Mouse (Mus musculus): Measurements from ENCODE around the gene Oat. TPM values are rescaled to one million over a fixed set of nuclear protein-coding genes. Genes with fewer than 3 reads are reported as not detected.
A peak's percentile ranks its signal among the peaks of the same experiment; 100 is the strongest.

The Oat gene
- polyA plus RNA-seq (2015; fragmentation: Nextera tagmentation; extraction: Ambion mirVana), result 57.2 and 57.6 TPM in 2 replicates

- Histone ChIP-seq H3K27me3 (peaks cover 40% of the 10 kb centered on the region), H3K4me1 (replicated peaks) (peaks cover 51% of the 10 kb centered on the region), H3K9ac (peak within 1 kb of the TSS; percentile 88), H3K36me3 (replicated peaks) (no peaks in the 10 kb centered on the region), H3K4me2 (peak within 1 kb of the TSS; percentile 87), H3K27ac (replicated peaks) (peak within 1 kb of the TSS; percentile 92), H3K9me3 (replicated peaks) (no peaks in the 10 kb centered on the region), H3K4me3 (replicated peaks) (peak within 1 kb of the TSS; percentile 87)
- WGBS (ENCODE audit: insufficient replicate concordance), result under 1% methylated on average over 49 of the region's 49 CpGs
- ATAC-seq (ENCODE audit: insufficient read depth), result peak; percentile 94
Measured at GRCm38 (mm10) chr7:132576116-132576650, at the start of gene Oat. Gene Oat (minus strand): TSS chr7:132576398.

- Histone ChIP-seq H3K4me3 (replicated peaks) (no peak overlapping the region), H3K4me1 (replicated peaks) (no peaks in the 10 kb centered on the region), H3K27ac (replicated peaks) (no peak overlapping the region), H3K27me3 (0 out of 2 replicates have a peak, but pooled peaks cover 3% of the 10 kb centered on the region), H3K9me3 (replicated peaks) (no peaks in the 10 kb centered on the region), H3K36me3 (replicated peaks) (no peaks in the 10 kb centered on the region), H3K4me2 (no peak overlapping the region), H3K9ac (no peak overlapping the region)
- 74% methylated on average over 10 of the region's 10 CpGs for WGBS (ENCODE audit: insufficient replicate concordance)
- ATAC-seq (ENCODE audit: insufficient read depth), result no peak
Measured at GRCm38 (mm10) chr7:132624161-132624560, 48.0 kb upstream of the Oat start.

- ATAC-seq (ENCODE audit: insufficient read depth), result no peak
- no peaks in the 10 kb centered on the region for H3K36me3 ChIP-seq (replicated peaks)
- no peak overlapping the region for H3K9ac ChIP-seq
- H3K9me3 ChIP-seq (replicated peaks), result no peaks in the 10 kb centered on the region
- no peak overlapping the region for H3K4me2 ChIP-seq
- 68% methylated on average over 15 of the region's 15 CpGs for WGBS (ENCODE audit: insufficient replicate concordance)
- 0 out of 2 replicates have a peak, but pooled peaks cover 3% of the 10 kb centered on the region for H3K27me3 ChIP-seq
- no peak overlapping the region for H3K27ac ChIP-seq (replicated peaks)
- H3K4me1 ChIP-seq (replicated peaks), result no peaks in the 10 kb centered on the region
- H3K4me3 ChIP-seq (replicated peaks), result no peak overlapping the region
Measured at GRCm38 (mm10) chr7:132619975-132620918, 44.0 kb upstream of the Oat start.

- no peak overlapping the region for H3K4me2 ChIP-seq
- no peak overlapping the region for H3K9ac ChIP-seq
- H3K27ac ChIP-seq (replicated peaks), result no peak overlapping the region
- H3K27me3 ChIP-seq, result 0 out of 2 replicates have a peak, but pooled peaks cover 3% of the 10 kb centered on the region
- H3K4me1 ChIP-seq (replicated peaks), result no peaks in the 10 kb centered on the region
- H3K9me3 ChIP-seq (replicated peaks), result no peaks in the 10 kb centered on the region
- H3K4me3 ChIP-seq (replicated peaks), result no peak overlapping the region
- ATAC-seq (ENCODE audit: insufficient read depth), result no peak
- H3K36me3 ChIP-seq (replicated peaks), result no peaks in the 10 kb centered on the region
- WGBS (ENCODE audit: insufficient replicate concordance), result 77% methylated on average over 8 of the region's 8 CpGs
Measured at GRCm38 (mm10) chr7:132619549-132619948, 43.4 kb upstream of the Oat start.

GRCm38 (mm10) chr7:132617021-132617564 is 40.9 kb upstream of the Oat start:
- WGBS (ENCODE audit: insufficient replicate concordance), result 78% methylated on average over 5 of the region's 5 CpGs
- no peak for ATAC-seq (ENCODE audit: insufficient read depth)
- H3K4me2 ChIP-seq, result no peak overlapping the region

GRCm38 (mm10) chr7:132616391-132616790 is 40.2 kb upstream of the Oat start:
- Histone ChIP-seq H3K9me3 (replicated peaks) (no peaks in the 10 kb centered on the region), H3K27me3 (no peaks in the 10 kb centered on the region), H3K4me2 (no peak overlapping the region), H3K9ac (no peak overlapping the region), H3K27ac (replicated peaks) (no peak overlapping the region), H3K4me1 (replicated peaks) (peaks cover 5% of the 10 kb centered on the region; the same call in 1 of the 2 replicates), H3K36me3 (replicated peaks) (no peaks in the 10 kb centered on the region), H3K4me3 (replicated peaks) (no peak overlapping the region)
- ATAC-seq (ENCODE audit: insufficient read depth), result no peak
- 59% methylated on average over 6 of the region's 6 CpGs for WGBS (ENCODE audit: insufficient replicate concordance)

More at GRCm38 (mm10) chr7:132617021-132617564, 40.9 kb upstream of the Oat start:
- H3K9me3 ChIP-seq (replicated peaks), result no peaks in the 10 kb centered on the region
- no peak overlapping the region for H3K27ac ChIP-seq (replicated peaks)
- 0 out of 2 replicates have a peak, but pooled peaks cover 2% of the 10 kb centered on the region for H3K27me3 ChIP-seq
- no peaks in the 10 kb centered on the region for H3K4me1 ChIP-seq (replicated peaks)
- no peak overlapping the region for H3K4me3 ChIP-seq (replicated peaks)
- no peaks in the 10 kb centered on the region for H3K36me3 ChIP-seq (replicated peaks)
- H3K9ac ChIP-seq, result no peak overlapping the region

- ATAC-seq (ENCODE audit: insufficient read depth), result no peak
- Histone ChIP-seq H3K27me3 (no peaks in the 10 kb centered on the region), H3K4me2 (no peak overlapping the region), H3K9me3 (replicated peaks) (no peaks in the 10 kb centered on the region), H3K4me3 (replicated peaks) (no peak overlapping the region), H3K9ac (no peak overlapping the region), H3K4me1 (replicated peaks) (peaks cover 14% of the 10 kb centered on the region), H3K27ac (replicated peaks) (no peak overlapping the region), H3K36me3 (replicated peaks) (no peaks in the 10 kb centered on the region)
- WGBS (ENCODE audit: insufficient replicate concordance), result 34% methylated on average over 3 of the region's 3 CpGs
Measured at GRCm38 (mm10) chr7:132615346-132615745, 39.1 kb upstream of the Oat start.

- ATAC-seq (ENCODE audit: insufficient read depth), result 0 out of 2 replicates have a peak, but pooled peaks have one; percentile 5
- WGBS (ENCODE audit: insufficient replicate concordance), result 78% methylated on average over 8 of the region's 8 CpGs
- Histone ChIP-seq H3K36me3 (replicated peaks) (no peaks in the 10 kb centered on the region), H3K27ac (replicated peaks) (no peak overlapping the region), H3K4me3 (replicated peaks) (no peak overlapping the region), H3K27me3 (peaks cover 22% of the 10 kb centered on the region), H3K4me2 (no peak overlapping the region), H3K9me3 (replicated peaks) (no peaks in the 10 kb centered on the region), H3K9ac (no peak overlapping the region), H3K4me1 (replicated peaks) (peaks cover 21% of the 10 kb centered on the region)
Measured at GRCm38 (mm10) chr7:132611530-132611929, 35.3 kb upstream of the Oat start.

- WGBS (ENCODE audit: insufficient replicate concordance), result 6% methylated on average over 44 of the region's 44 CpGs
- H3K27me3 ChIP-seq, result peaks cover 30% of the 10 kb centered on the region
- H3K4me1 ChIP-seq (replicated peaks), result peaks cover 21% of the 10 kb centered on the region
- no peak within 1 kb of the TSS for H3K27ac ChIP-seq (replicated peaks)
- ATAC-seq (ENCODE audit: insufficient read depth), result peak; percentile 84
- H3K4me3 ChIP-seq (replicated peaks), result peak within 1 kb of the TSS; percentile 62
- H3K36me3 ChIP-seq (replicated peaks), result no peaks in the 10 kb centered on the region
- peak within 1 kb of the TSS; percentile 12; the same call in 1 of the 2 replicates for H3K9ac ChIP-seq
- H3K4me2 ChIP-seq, result peak within 1 kb of the TSS; percentile 78
- H3K9me3 ChIP-seq (replicated peaks), result no peaks in the 10 kb centered on the region
Measured at GRCm38 (mm10) chr7:132610468-132611318, 34.5 kb upstream of the Oat start, which contains the start of gene Lhpp. Gene Lhpp (plus strand): TSS chr7:132610638.

GRCm38 (mm10) chr7:132608316-132609020 is 32.3 kb upstream of the Oat start:
- Histone ChIP-seq H3K27ac (replicated peaks) (no peak overlapping the region), H3K9me3 (replicated peaks) (no peaks in the 10 kb centered on the region), H3K9ac (no peak overlapping the region), H3K27me3 (peaks cover 50% of the 10 kb centered on the region), H3K4me3 (replicated peaks) (no peak overlapping the region), H3K36me3 (replicated peaks) (no peaks in the 10 kb centered on the region), H3K4me2 (no peak overlapping the region), H3K4me1 (replicated peaks) (peaks cover 21% of the 10 kb centered on the region)
- no peak for ATAC-seq (ENCODE audit: insufficient read depth)
- WGBS (ENCODE audit: insufficient replicate concordance), result 78% methylated on average over 4 of the region's 4 CpGs
